Mouse (Mus musculus): ENCODE results near the gene Spsb4. TPM values are rescaled to one million over a fixed set of nuclear protein-coding genes. Genes with fewer than 3 reads are reported as not detected.

The Spsb4 gene
- polyA plus RNA-seq, 1 experiment from 2014 or later: 53.7 TPM

- Histone ChIP-seq H3K9ac (ENCODE audit: low read length) (peak overlapping the region; percentile 44; the same call in 1 of the 2 replicates), H3K4me2 (ENCODE audit: low read depth, low read length) (no peak overlapping the region), H3K27ac (ENCODE audit: low read length) (peak overlapping the region; percentile 32), H3K36me3 (ENCODE audit: control insufficient read depth, insufficient read depth) (no peaks in the 10 kb centered on the region), H3K9me3 (replicated peaks; ENCODE audit: control insufficient read depth, low read length) (no peaks in the 10 kb centered on the region), H3K4me1 (ENCODE audit: control insufficient read depth, insufficient read depth, low read length) (peaks cover 34% of the 10 kb centered on the region), H3K4me3 (ENCODE audit: low read length) (no peak overlapping the region), H3K27me3 (ENCODE audit: control insufficient read depth, insufficient read depth, low read length) (no peaks in the 10 kb centered on the region)
- no peak for ATAC-seq (replicated peaks; ENCODE audit: extremely low read depth, insufficient read depth, low FRiP score)
- 45% methylated on average over 13 of the region's 13 CpGs for WGBS
Observed at GRCm38 (mm10) chr9:96963443-96964215, 55.0 kb downstream of the Spsb4 start.

- ATAC-seq (replicated peaks; ENCODE audit: extremely low read depth, insufficient read depth, low FRiP score): no peak
- H3K4me2 ChIP-seq (ENCODE audit: low read depth, low read length): no peak overlapping the region
- 59% methylated on average over 8 of the region's 8 CpGs for WGBS
Observed at GRCm38 (mm10) chr9:96962714-96963113, 55.9 kb downstream of the Spsb4 start.

DNA sequence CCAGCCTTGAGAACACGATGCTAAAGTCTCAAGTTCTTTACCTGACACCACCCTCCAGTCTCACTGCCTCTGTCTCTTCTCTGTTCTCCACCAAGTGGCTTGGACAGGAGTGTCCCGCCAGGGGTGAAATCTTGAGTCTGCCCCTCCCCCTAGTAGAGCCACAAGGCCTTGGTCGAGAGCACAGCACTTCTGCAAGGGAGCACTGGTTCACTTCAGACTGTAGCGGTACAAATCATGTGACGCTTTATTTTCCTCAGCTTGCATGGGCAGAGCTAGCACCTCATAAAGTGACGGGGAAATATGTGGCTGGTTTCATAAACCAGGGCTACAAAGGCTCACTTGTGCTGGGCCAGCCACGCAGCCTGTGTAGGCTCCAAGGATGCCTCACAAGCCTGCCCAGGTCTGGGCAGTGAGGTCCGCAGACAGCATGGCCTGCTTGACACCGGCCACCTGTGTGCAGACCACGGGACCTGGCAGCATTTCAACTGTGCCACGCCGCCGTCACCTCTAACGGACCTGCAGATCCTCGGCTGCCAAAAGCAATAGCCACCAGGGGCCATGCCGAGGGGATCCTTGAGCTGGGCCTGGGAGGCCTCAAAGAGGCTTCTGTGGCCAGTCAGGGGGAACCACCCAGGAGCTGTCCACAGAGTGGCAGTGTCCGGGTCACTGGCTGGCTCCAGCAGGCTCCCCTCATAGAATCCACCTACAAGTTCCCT, 56.5 kb downstream of the Spsb4 start:
- WGBS: 32% methylated on average over 17 of the region's 17 CpGs
- Histone ChIP-seq H3K4me1 (ENCODE audit: control insufficient read depth, insufficient read depth, low read length) (peaks cover 48% of the 10 kb centered on the region), H3K9ac (ENCODE audit: low read length) (peak overlapping the region; percentile 25; the same call in 1 of the 2 replicates), H3K27me3 (ENCODE audit: control insufficient read depth, insufficient read depth, low read length) (no peaks in the 10 kb centered on the region), H3K9me3 (replicated peaks; ENCODE audit: control insufficient read depth, low read length) (no peaks in the 10 kb centered on the region), H3K27ac (ENCODE audit: low read length) (peak overlapping the region; percentile 34), H3K36me3 (ENCODE audit: control insufficient read depth, insufficient read depth) (no peaks in the 10 kb centered on the region), H3K4me3 (ENCODE audit: low read length) (no peak overlapping the region), H3K4me2 (ENCODE audit: low read depth, low read length) (no peak overlapping the region)
- peak; percentile 12; the same call in 1 of the 2 replicates for ATAC-seq (replicated peaks; ENCODE audit: extremely low read depth, insufficient read depth, low FRiP score)

More at GRCm38 (mm10) chr9:96962714-96963113, 55.9 kb downstream of the Spsb4 start:
- no peak overlapping the region for H3K4me3 ChIP-seq (ENCODE audit: low read length)
- H3K9me3 ChIP-seq (replicated peaks; ENCODE audit: control insufficient read depth, low read length): no peaks in the 10 kb centered on the region
- peak overlapping the region; percentile 34 for H3K27ac ChIP-seq (ENCODE audit: low read length)
- no peak overlapping the region; the same call in 1 of the 2 replicates for H3K9ac ChIP-seq (ENCODE audit: low read length)
- H3K36me3 ChIP-seq (ENCODE audit: control insufficient read depth, insufficient read depth): no peaks in the 10 kb centered on the region
- no peaks in the 10 kb centered on the region for H3K27me3 ChIP-seq (ENCODE audit: control insufficient read depth, insufficient read depth, low read length)
- peaks cover 43% of the 10 kb centered on the region for H3K4me1 ChIP-seq (ENCODE audit: control insufficient read depth, insufficient read depth, low read length)

- H3K27me3 ChIP-seq (ENCODE audit: control insufficient read depth, insufficient read depth, low read length): no peaks in the 10 kb centered on the region
- H3K9me3 ChIP-seq (replicated peaks; ENCODE audit: control insufficient read depth, low read length): no peaks in the 10 kb centered on the region
- ATAC-seq (replicated peaks; ENCODE audit: extremely low read depth, insufficient read depth, low FRiP score): no peak
- H3K36me3 ChIP-seq (ENCODE audit: control insufficient read depth, insufficient read depth): no peaks in the 10 kb centered on the region
- H3K4me3 ChIP-seq (ENCODE audit: low read length): no peak overlapping the region
- no peak overlapping the region for H3K4me2 ChIP-seq (ENCODE audit: low read depth, low read length)
- 59% methylated on average over 7 of the region's 7 CpGs for WGBS
- H3K27ac ChIP-seq (ENCODE audit: low read length): no peak overlapping the region
- H3K4me1 ChIP-seq (ENCODE audit: control insufficient read depth, insufficient read depth, low read length): peaks cover 55% of the 10 kb centered on the region
- H3K9ac ChIP-seq (ENCODE audit: low read length): no peak overlapping the region
Observed at GRCm38 (mm10) chr9:96961006-96961405, 57.6 kb downstream of the Spsb4 start.

DNA sequence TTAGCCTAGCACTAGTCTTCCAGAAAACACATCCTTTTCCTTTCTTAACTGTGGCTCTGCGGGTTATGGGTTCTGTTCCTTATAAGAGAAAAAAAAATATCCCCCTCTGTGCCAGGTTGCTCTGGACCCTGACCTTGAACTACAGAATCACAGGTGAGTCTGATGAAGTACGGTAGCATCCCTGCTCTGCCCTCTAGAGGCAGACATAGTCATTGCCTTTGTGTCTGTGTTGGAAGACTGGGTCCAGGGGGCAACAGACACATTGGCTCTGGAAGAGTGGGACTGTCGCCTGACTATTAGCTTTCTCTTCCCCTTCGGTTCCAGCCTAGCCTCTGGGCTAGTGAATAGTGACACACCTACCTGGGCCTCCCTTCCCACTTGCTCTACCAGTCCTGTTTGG, 58.4 kb downstream of the Spsb4 start:
- no peak overlapping the region for H3K4me3 ChIP-seq (ENCODE audit: low read length)
- no peak for ATAC-seq (replicated peaks; ENCODE audit: extremely low read depth, insufficient read depth, low FRiP score)
- H3K4me1 ChIP-seq (ENCODE audit: control insufficient read depth, insufficient read depth, low read length): peaks cover 62% of the 10 kb centered on the region
- H3K36me3 ChIP-seq (ENCODE audit: control insufficient read depth, insufficient read depth): no peaks in the 10 kb centered on the region
- H3K27ac ChIP-seq (ENCODE audit: low read length): no peak overlapping the region
- H3K27me3 ChIP-seq (ENCODE audit: control insufficient read depth, insufficient read depth, low read length): no peaks in the 10 kb centered on the region
- no peak overlapping the region for H3K4me2 ChIP-seq (ENCODE audit: low read depth, low read length)
- WGBS: 75% methylated on average over 4 of the region's 4 CpGs
- H3K9ac ChIP-seq (ENCODE audit: low read length): no peak overlapping the region
- H3K9me3 ChIP-seq (replicated peaks; ENCODE audit: control insufficient read depth, low read length): no peaks in the 10 kb centered on the region

DNA sequence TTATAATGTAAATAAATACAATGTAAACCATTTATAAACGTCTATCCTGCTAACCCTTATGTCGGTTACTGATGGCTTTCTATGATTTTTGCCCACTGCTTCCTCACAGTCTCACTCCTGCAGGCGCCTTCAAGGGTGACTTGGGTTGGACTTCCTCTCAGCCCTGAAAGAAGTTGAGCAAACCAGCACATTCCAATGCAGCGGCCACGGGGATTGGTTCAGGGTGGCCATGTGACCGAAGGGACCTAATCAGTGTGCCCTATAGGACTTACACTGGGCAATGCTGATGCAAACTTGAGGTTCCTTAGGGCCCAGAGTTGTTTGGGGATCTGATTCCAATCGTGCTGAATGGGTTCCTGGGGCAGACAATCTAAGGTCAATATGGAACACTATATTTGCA, 59.2 kb downstream of the Spsb4 start:
- Histone ChIP-seq H3K9me3 (replicated peaks; ENCODE audit: control insufficient read depth, low read length) (no peaks in the 10 kb centered on the region), H3K27ac (ENCODE audit: low read length) (no peak overlapping the region), H3K27me3 (ENCODE audit: control insufficient read depth, insufficient read depth, low read length) (no peaks in the 10 kb centered on the region), H3K4me2 (ENCODE audit: low read depth, low read length) (no peak overlapping the region), H3K4me1 (ENCODE audit: control insufficient read depth, insufficient read depth, low read length) (peaks cover 70% of the 10 kb centered on the region), H3K4me3 (ENCODE audit: low read length) (no peak overlapping the region), H3K36me3 (ENCODE audit: control insufficient read depth, insufficient read depth) (no peaks in the 10 kb centered on the region), H3K9ac (ENCODE audit: low read length) (no peak overlapping the region)
- WGBS: 82% methylated on average over 7 of the region's 7 CpGs
- no peak for ATAC-seq (replicated peaks; ENCODE audit: extremely low read depth, insufficient read depth, low FRiP score)

- WGBS: 40% methylated on average over 6 of the region's 6 CpGs
- H3K4me3 ChIP-seq (ENCODE audit: low read length): no peak overlapping the region
- peak overlapping the region; percentile 95 for H3K27ac ChIP-seq (ENCODE audit: low read length)
- peaks cover 74% of the 10 kb centered on the region for H3K4me1 ChIP-seq (ENCODE audit: control insufficient read depth, insufficient read depth, low read length)
- ATAC-seq (replicated peaks; ENCODE audit: extremely low read depth, insufficient read depth, low FRiP score): no peak
- no peaks in the 10 kb centered on the region for H3K27me3 ChIP-seq (ENCODE audit: control insufficient read depth, insufficient read depth, low read length)
- no peaks in the 10 kb centered on the region for H3K9me3 ChIP-seq (replicated peaks; ENCODE audit: control insufficient read depth, low read length)
- H3K4me2 ChIP-seq (ENCODE audit: low read depth, low read length): no peak overlapping the region
- no peaks in the 10 kb centered on the region for H3K36me3 ChIP-seq (ENCODE audit: control insufficient read depth, insufficient read depth)
- peak overlapping the region; percentile 15 for H3K9ac ChIP-seq (ENCODE audit: low read length)
Observed at GRCm38 (mm10) chr9:96958009-96958615, 60.5 kb downstream of the Spsb4 start.

GRCm38 (mm10) chr9:96957298-96957865, 61.3 kb downstream of the Spsb4 start:
- H3K4me2 ChIP-seq (ENCODE audit: low read depth, low read length): peak overlapping the region; percentile 31; the same call in 1 of the 2 replicates
- H3K9ac ChIP-seq (ENCODE audit: low read length): peak overlapping the region; percentile 15

More at GRCm38 (mm10) chr9:96957298-96957865, 61.3 kb downstream of the Spsb4 start:
- Histone ChIP-seq H3K4me3 (ENCODE audit: low read length) (no peak overlapping the region), H3K27me3 (ENCODE audit: control insufficient read depth, insufficient read depth, low read length) (no peaks in the 10 kb centered on the region), H3K36me3 (ENCODE audit: control insufficient read depth, insufficient read depth) (no peaks in the 10 kb centered on the region), H3K4me1 (ENCODE audit: control insufficient read depth, insufficient read depth, low read length) (peaks cover 72% of the 10 kb centered on the region), H3K27ac (ENCODE audit: low read length) (peak overlapping the region; percentile 95), H3K9me3 (replicated peaks; ENCODE audit: control insufficient read depth, low read length) (no peaks in the 10 kb centered on the region)
- no peak for ATAC-seq (replicated peaks; ENCODE audit: extremely low read depth, insufficient read depth, low FRiP score)
- whole genome bisulfite sequencing: 38% methylated on average over 6 of the region's 6 CpGs
